In the genomic region with DNA sequence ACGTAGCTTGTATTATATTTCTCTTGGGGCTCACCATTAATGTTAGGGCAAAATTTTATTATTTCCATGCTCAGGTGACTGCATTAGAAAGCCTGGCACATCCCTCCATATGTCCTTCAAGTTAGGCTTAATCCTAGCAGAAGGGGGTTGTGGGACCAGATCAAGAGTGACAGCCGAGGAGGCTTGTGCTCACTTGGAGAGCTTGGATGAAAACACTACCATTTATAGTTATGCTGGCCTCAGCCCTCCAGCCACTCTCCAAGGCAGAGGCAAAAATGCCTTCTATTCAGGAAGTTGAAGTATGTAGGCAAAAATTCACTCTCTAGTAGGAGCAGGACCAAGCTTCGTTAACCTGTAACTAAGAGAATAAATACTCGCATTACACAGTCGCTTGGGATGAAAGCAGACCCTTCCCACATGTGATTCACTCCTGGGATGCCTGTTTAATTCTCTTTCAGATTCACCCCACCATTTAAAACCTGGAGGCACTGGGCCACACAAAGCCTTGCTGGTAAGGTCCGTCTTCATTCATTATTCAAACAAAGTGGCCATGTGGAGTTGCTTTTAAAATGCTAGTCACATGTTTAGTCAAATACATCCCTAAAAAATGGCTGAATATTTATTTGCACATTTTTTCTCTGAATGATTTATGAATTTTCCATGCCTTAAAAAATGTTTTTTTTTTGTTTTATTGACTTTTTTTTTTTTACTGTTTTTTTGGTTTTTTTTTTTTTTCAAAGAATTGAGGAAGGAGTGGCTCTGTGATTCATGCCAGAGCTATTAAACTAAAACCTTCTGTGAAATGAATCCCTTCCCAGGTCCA, we compare ENCODE assay signal across 13 mouse cellular contexts. TPM values are rescaled to one million over a fixed set of nuclear protein-coding genes. Genes with fewer than 3 reads are reported as not detected.
DNase-seq lines count a peak whose midpoint lies in the region; ATAC-seq lines count a peak whose summit lies in the region.
"Had no signal": no experiment of that assay in that cellular context is flagged by ENCODE, and none has a peak within 500 bp of the region (broad histone marks: within the 10 kb centered on the region; RNA-seq: fewer than 3 reads in every experiment).

No protein-coding gene starts in this region.

- peak overlapping the region; percentile 49 for H3K27ac ChIP-seq in lung, embryonic 15.5 days
- H3K27ac ChIP-seq in forebrain, embryonic 12.5 days, result peak overlapping the region; percentile 33; the same call in 1 of the 2 replicates
- H3K27ac ChIP-seq in neural tube, embryonic 13.5 days (replicated peaks), result 0 out of 2 replicates have a peak overlapping the region, but pooled peaks have one; percentile 18

- 51% methylated on average over 6 of the region's 6 CpGs for WGBS in lung, embryonic 15.5 days
- 18% methylated on average over 6 of the region's 6 CpGs for whole genome bisulfite sequencing in forebrain, embryonic 12.5 days
- WGBS in neural tube, embryonic 13.5 days, result 21% methylated on average over 6 of the region's 6 CpGs

- no peaks in the 10 kb centered on the region for H3K9me3 ChIP-seq in lung, embryonic 15.5 days
- H3K9me3 ChIP-seq in forebrain, embryonic 12.5 days, result no peaks in the 10 kb centered on the region
- no peaks in the 10 kb centered on the region for H3K9me3 ChIP-seq in neural tube, embryonic 13.5 days

- peak; percentile 37 for DNase-seq in embryo, embryonic 10.5 days (ENCODE audit: low spot score)
- DNase-seq in embryo, embryonic 10 days (ENCODE audit: low spot score), result no peak
- no peak for DNase-seq in lung, adult 18-20 months
- DNase-seq in layer of hippocampus, adult 18-20 months (ENCODE audit: low spot score in 2 of 2), result no peak
- no peak for DNase-seq in right cerebral cortex, adult 2 months (ENCODE audit: low spot score in 2 of 2)
- DNase-seq: cerebellum, adult 9-11 months; kidney, postnatal 10 days; left cerebral cortex, postnatal 4 days; lung, postnatal 14 days; spleen, adult 18-20 months had no signal

- H3K36me3 ChIP-seq in lung, embryonic 15.5 days, result no peaks in the 10 kb centered on the region
- H3K36me3 ChIP-seq in forebrain, embryonic 12.5 days (replicated peaks), result no peaks in the 10 kb centered on the region
- no peaks in the 10 kb centered on the region for H3K36me3 ChIP-seq in neural tube, embryonic 13.5 days

- H3K4me3 ChIP-seq in lung, embryonic 15.5 days, result no peak overlapping the region
- no peak overlapping the region for H3K4me3 ChIP-seq in forebrain, embryonic 12.5 days (replicated peaks)
- no peak overlapping the region for H3K4me3 ChIP-seq in neural tube, embryonic 13.5 days

- no peak for ATAC-seq in lung, embryonic 15.5 days (ENCODE audit: borderline replicate concordance, extremely low read depth, low FRiP score, low TSS enrichment)
- peak; percentile 60; the same call in 1 of the 2 replicates for ATAC-seq in forebrain, embryonic 12.5 days (ENCODE audit: low FRiP score)
- ATAC-seq in neural tube, embryonic 13.5 days (ENCODE audit: low read depth), result no peak

- H3K27me3 ChIP-seq in lung, embryonic 15.5 days, result no peaks in the 10 kb centered on the region
- no peaks in the 10 kb centered on the region for H3K27me3 ChIP-seq in forebrain, embryonic 12.5 days
- no peaks in the 10 kb centered on the region for H3K27me3 ChIP-seq in neural tube, embryonic 13.5 days

- H3K4me1 ChIP-seq in lung, embryonic 15.5 days, result peaks cover 17% of the 10 kb centered on the region
- H3K4me1 ChIP-seq in forebrain, embryonic 12.5 days, result peaks cover 22% of the 10 kb centered on the region
- peaks cover 9% of the 10 kb centered on the region for H3K4me1 ChIP-seq in neural tube, embryonic 13.5 days (replicated peaks)

- H3K9ac ChIP-seq in lung, embryonic 15.5 days, result no peak overlapping the region
- no peak overlapping the region for H3K9ac ChIP-seq in forebrain, embryonic 12.5 days
- H3K9ac ChIP-seq in neural tube, embryonic 13.5 days, result no peak overlapping the region

- H3K4me2 ChIP-seq in lung, embryonic 15.5 days, result no peak overlapping the region
- H3K4me2 ChIP-seq in forebrain, embryonic 12.5 days, result no peak overlapping the region
- no peak overlapping the region for H3K4me2 ChIP-seq in neural tube, embryonic 13.5 days

RNA-seq across cellular contexts. Expression of a gene that starts 47.4 kb away (rescaled TPM):
- 98.5 and 101 TPM in 2 replicates for polyA plus RNA-seq in lung, embryonic 15.5 days (2015; fragmentation: Nextera tagmentation; extraction: Ambion mirVana)
- 31.8 and 34.4 TPM in 2 replicates for polyA plus RNA-seq in forebrain, embryonic 12.5 days (2016; fragmentation: Nextera tagmentation; extraction: Ambion mirVana)
- 50.4 and 52.2 TPM in 2 replicates for polyA plus RNA-seq in neural tube, embryonic 13.5 days (2015; fragmentation: Nextera tagmentation; extraction: Ambion mirVana)
- 10 to 100 TPM; 67.2 to 69.9 TPM for total RNA-seq in layer of hippocampus, adult 18-20 months (2021)
